Mouse (Mus musculus): ENCODE data around the gene Gm26661. TPM values are rescaled to one million over a fixed set of nuclear protein-coding genes. Genes with fewer than 3 reads are reported as not detected.

Gene Gm26661
- total RNA-seq, 2 experiments from 2014 or later = not detected

DNA sequence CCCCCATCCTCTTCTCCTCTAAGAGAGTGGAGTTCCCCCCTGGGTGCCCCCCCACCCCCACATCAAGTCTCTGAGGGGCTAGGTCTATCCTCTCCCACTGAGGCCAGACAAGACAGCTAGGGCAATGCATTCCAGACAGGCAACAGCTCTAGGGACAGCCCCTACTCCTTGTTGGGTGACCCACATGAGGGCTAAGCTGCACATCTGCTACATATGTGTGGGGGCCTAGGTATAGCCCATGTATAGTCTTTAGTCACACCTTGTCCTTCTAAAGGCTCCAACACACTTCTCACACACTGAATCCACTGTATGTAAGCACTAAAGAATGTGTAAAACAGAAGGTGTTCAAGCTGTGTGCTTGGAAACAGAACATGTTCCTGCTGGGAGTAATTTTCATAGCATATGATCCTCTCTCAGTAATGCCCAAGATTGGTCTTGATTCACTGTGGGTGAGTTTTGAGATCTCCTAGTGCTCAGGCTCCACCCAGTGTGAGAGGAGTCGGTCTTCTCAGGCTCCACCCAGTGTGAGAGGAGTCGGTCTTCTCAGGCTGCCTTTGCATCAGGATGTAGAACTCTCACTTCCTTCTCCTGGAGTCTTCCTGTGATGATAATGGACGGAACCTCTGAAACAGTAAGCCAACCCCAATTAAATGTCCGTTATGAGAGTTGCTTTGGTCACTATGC is 12.6 kb downstream of the Gm26661 start:
- intact Hi-C loops (cut with DNase I) = no loop called here
- TF ChIP-seq CTCF (IDR thresholded peaks at IDR 0.05) = no peak
- Histone ChIP-seq H3K4me3 (no peak overlapping the region), H3K27ac (no peak overlapping the region)
- no peak for DNase-seq (ENCODE audit: extremely low spot score in 1 of 2, low spot score in 2 of 2)

DNA sequence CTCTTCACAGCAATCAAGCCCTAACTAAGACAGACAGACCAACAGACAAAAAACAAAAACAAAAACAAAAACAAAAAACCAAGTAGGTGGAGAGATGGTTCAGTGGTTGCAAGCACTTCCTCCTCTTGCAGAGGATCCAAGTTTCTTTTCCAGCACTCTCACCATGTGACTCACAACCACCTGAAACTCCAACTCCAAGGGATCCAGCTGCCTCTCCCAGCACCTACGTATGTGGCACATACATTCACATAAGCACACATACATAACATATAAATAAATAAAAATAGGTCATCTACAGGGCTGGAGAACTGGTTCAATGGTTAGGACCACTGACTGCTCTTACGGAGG is 13.1 kb downstream of the Gm26661 start:
- H3K4me3 ChIP-seq = no peak overlapping the region
- intact Hi-C loops (cut with DNase I) = no loop called here
- no peak for DNase-seq (ENCODE audit: extremely low spot score in 1 of 2, low spot score in 2 of 2)
- TF ChIP-seq CTCF (IDR thresholded peaks at IDR 0.05) = no peak
- no peak overlapping the region for H3K27ac ChIP-seq

DNA sequence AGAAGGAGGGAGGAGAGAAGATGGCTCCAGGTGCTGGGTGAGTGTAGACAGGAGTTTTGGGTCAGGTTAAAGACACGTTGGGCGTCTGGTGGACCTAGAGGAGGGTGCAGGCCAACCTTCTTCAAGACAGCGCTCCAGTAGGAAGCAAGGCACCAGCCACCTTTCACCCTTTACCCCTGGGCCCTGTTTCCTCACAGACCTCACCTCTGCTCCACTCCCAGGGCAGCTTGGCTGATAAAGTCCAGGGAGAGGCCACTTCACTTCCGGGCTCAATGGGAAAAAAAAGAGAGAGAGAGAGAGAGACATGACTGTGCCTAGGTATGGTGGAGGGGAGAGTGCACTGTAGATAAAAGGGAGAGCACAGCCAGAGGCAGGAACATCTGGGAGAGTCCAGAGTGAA is 16.3 kb downstream of the Gm26661 start:
- DNase-seq (ENCODE audit: extremely low spot score in 1 of 2, low spot score in 2 of 2) = no peak
- Histone ChIP-seq H3K27ac (no peak overlapping the region), H3K4me3 (no peak overlapping the region)
- TF ChIP-seq CTCF (IDR thresholded peaks at IDR 0.05) = no peak
- intact Hi-C loops (cut with DNase I) = no loop called here

DNA sequence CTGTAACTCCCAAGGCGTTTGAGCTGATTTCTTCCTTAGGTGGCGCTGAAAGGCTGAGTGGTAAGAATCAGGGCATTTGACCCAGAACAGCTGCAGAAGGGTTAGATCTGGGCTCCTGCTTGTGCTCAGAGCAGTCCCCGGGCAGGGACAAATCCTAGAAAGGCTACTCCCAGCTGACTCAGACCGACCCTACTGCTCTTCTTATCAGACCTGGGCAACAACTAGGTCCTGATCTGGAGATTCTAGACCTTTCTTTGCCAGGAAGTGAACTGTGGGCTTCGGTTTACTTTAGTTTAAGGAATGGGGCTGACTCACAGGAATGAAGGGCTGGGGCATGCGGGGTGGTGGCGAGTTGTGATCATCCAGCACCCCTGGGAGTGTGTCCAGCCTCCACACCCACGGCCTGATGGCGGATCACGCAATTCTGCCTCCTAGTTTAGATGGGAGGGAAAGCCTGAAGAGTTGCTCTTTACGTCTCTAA is 17.2 kb downstream of the Gm26661 start:
- no peak overlapping the region for H3K4me3 ChIP-seq
- no peak for DNase-seq (ENCODE audit: extremely low spot score in 1 of 2, low spot score in 2 of 2)
- no peak overlapping the region for H3K27ac ChIP-seq
- TF ChIP-seq CTCF (IDR thresholded peaks at IDR 0.05) = no peak
- intact Hi-C loops (cut with DNase I) = no loop called here

DNA sequence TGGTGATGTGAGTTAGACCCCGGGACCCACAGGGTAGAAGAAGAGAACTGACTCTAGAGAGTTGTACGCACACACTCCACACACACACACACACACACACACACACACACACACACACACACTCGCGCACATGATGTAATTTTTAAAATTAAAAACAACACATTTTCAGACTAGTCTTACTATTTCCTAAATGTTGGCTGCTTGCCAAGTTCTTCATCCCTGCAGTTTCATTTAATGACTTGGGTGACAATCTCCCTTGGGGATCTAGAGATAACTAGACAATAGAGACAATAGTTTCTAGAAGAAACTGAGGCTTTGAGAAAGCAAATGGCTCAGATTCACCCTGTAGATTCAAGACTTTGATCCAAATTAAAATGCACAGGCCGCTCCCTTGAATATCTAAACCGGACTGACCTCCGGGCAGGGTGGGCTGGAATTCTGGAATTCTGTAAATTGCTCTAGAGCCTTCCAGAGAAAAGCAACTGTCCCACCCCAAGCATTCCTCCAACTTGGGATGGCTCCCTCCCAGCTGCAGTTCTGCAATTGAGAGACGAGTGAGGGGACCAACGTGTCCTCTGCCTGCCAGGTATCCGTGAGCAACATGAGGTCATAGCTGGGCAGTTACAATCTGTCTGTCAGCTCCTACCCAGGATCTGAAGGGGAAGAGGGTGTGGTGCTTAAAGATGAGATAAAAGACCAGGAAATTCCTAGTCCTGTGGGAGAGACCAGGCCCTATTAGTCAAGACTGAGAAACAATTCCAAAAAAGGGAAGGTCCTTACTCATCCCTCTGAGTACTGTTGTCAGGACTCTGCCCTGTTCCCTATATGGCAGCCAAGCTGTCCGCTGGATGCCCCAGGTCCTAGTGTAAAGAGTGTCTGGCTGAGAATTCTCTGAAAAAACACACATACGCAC is 17.9 kb downstream of the Gm26661 start:
- no peak for TF ChIP-seq CTCF (IDR thresholded peaks at IDR 0.05)
- no peak overlapping the region for H3K27ac ChIP-seq
- no peak for DNase-seq (ENCODE audit: extremely low spot score in 1 of 2, low spot score in 2 of 2)
- intact Hi-C loops (cut with DNase I) = no loop called here
- no peak overlapping the region for H3K4me3 ChIP-seq

DNA sequence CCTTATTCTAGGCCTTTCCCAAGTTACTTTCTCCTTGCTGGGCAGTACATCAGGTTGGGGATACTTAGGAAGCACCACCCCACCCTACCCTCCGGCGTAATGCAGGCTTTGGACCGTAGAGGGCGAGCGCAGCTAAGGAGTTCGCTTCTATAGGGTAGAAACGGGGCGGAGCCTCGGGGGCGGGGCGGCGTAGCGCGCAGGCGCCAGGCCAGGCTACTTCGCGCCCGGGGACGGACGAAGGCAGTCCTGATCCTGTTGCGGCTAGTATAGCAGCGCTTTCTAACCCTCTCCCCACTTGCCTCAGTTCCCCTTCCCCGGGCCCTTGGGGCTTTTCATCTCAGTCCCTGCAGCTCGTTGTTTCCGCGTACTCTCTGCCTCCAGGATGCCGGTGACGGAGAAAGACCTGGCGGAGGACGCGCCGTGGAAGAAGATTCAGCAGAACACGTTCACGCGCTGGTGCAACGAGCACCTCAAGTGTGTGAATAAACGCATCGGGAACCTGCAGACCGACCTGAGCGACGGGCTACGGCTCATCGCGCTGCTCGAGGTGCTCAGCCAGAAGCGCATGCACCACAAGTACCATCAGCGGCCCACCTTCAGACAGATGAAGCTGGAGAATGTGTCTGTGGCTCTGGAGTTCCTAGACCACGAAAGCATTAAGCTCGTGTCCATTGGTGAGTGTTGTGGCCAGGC is 26.5 kb downstream of the Gm26661 start, which contains the start of gene Flnb:
Gene Flnb (plus strand): TSS at position 188 of the 693 bp plus-strand sequence.
- intact Hi-C loops (cut with DNase I) = loop anchor here (1.0 to 5.0 kb wide), 4 partner anchors 34 to 179 kb away; no protein-coding TSS in a partner anchor
- peak within 1 kb of the TSS; percentile 87 for H3K4me3 ChIP-seq
- peak; percentile 98 for TF ChIP-seq CTCF (IDR thresholded peaks at IDR 0.05)
- H3K27ac ChIP-seq = peak within 1 kb of the TSS; percentile 87
- peak; percentile 94 to 99 for DNase-seq (ENCODE audit: extremely low spot score in 1 of 2, low spot score in 2 of 2)

DNA sequence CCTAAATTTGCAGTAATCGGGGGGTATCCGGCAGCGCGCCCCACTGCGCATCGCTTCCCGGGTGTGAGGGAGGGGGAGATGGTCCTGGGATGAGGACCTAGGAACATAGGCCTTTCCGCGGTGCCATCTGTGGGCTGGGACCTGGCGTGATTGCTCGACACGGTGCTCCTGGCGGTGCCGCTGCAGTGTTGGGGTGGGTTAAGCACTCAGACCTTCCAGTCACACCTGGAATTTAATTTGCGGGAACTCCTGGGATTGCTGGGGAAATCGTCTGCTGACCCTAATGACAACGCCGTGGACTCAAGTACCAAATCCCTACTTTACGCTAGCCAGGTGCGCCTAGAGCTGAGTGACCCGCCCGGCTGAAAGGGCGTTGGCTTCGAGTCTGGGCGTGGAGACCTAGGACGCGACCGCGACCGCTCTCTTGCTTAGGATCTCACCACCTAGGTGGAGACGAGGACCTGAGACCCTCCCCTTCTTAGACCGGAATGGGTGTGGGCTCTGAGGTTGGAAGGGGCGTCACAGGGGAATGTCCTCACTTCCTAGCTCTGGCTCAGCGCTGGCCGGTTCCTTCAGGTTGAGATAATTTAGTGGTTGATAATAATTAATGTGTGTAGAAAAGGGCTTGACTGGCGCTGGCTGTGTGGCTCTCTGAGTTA is 27.2 kb downstream of the Gm26661 start:
- peak overlapping the region; percentile 87 for H3K4me3 ChIP-seq
- TF ChIP-seq CTCF (IDR thresholded peaks at IDR 0.05) = no peak
- no peak for DNase-seq (ENCODE audit: extremely low spot score in 1 of 2, low spot score in 2 of 2)
- peak overlapping the region; percentile 87 for H3K27ac ChIP-seq
- intact Hi-C loops (cut with DNase I) = loop anchor here (2.0 to 5.0 kb wide), 2 partner anchors 34 to 70 kb away; no protein-coding TSS in a partner anchor

DNA sequence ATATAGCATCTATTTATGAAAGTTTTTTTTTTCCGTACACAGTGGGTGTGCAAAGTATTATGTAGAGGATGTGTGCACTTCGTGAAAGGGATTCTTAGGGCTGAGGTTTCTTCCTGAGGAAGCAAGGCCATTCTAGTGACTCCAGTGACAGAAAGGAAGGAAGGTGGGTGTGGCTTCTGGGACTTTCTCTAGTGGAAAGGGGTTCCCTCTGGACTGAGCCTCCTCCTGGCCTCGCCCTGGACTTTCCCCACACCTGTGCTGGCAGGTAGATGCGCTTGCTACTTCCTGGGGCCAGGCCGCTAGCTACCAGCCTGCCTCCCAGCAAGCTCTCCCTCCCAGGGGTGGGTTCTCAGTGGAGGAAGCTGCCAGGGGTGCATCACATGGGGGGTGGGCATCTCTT is 28.1 kb downstream of the Gm26661 start:
- intact Hi-C loops (cut with DNase I) = loop anchor here (2.0 to 5.0 kb wide), 2 partner anchors 33 to 69 kb away; no protein-coding TSS in a partner anchor
- no peak overlapping the region for H3K27ac ChIP-seq

DNA sequence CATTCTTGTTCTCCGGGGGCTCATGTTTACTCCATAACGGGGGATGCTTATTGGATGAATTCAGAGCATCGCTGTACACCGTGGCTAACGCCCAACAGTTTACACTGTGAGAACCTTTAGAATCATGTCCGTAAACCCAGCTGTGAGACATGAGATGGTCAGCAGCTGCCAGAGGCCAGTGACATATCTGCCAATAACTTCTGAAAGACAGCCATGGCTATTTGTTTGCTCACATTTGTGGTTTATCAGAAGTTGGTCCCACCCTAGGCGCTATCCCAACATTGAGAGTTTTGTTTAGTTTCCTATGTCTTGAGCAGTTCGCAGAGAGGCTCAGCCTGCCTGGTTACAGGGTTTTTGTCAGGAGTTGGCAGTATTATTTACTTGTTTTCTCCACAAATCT is 30.0 kb downstream of the Gm26661 start:
- no peak for DNase-seq (ENCODE audit: extremely low spot score in 1 of 2, low spot score in 2 of 2)
- intact Hi-C loops (cut with DNase I) = no loop called here
- Histone ChIP-seq H3K27ac (no peak overlapping the region), H3K4me3 (no peak overlapping the region)
- TF ChIP-seq CTCF (IDR thresholded peaks at IDR 0.05) = no peak

More for the DNA sequence above, 28.1 kb downstream of the Gm26661 start:
- DNase-seq (ENCODE audit: extremely low spot score in 1 of 2, low spot score in 2 of 2) = no peak
- no peak for TF ChIP-seq CTCF (IDR thresholded peaks at IDR 0.05)
- H3K4me3 ChIP-seq = peak overlapping the region; percentile 87

DNA sequence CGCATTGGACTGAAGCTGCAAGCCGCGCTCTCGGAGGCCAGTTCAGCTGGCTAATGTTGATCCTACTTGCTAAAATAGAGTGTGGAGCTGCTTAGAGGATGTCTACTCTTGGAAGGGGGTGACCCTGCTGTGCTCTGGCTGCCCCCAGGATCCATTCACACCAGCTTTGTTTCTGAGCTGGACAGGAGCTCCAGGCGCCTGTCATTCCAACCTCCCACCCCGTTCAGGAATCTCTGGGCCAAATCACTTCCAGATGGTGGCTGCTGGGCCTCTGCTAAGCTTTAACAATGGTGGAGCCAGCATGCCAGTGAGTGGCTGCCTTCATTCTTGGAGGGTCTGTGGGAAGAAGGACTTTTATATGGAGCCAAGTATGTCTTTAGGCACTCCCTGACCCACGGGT is 31.3 kb downstream of the Gm26661 start:
- DNase-seq (ENCODE audit: extremely low spot score in 1 of 2, low spot score in 2 of 2) = no peak
- Histone ChIP-seq H3K27ac (no peak overlapping the region), H3K4me3 (no peak overlapping the region)
- no peak for TF ChIP-seq CTCF (IDR thresholded peaks at IDR 0.05)
- intact Hi-C loops (cut with DNase I) = no loop called here

DNA sequence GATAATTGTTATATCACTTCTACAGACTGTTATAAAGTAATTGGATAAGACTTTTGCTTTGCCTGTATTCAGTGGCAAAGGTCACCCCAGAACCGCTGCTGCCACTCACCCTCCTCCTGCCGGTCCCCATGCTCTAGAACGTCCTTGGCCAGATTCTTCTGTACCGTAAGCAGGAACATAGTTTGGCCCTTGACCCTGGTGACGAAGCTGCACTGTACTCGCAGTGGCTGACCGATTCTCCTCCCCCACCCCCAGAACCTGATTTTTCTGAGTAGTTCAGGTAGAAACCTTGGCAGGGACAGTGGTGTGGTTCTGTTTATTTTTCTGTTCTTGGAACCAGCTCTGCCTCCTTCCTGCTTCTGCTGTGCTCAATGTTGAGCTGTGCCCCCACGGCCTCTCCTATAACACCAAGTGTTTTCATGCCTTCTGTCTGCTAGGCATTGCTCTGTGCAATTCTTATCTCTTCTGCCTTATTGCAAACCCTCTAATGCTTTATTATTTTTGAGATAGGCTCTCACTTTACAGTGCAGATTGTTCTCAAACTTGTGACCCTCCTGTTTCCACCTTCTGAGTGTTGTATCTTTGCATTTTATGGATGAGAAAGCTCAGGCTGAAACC is 33.4 kb downstream of the Gm26661 start:
- intact Hi-C loops (cut with DNase I) = no loop called here
- no peak for DNase-seq (ENCODE audit: extremely low spot score in 1 of 2, low spot score in 2 of 2)
- H3K4me3 ChIP-seq = no peak overlapping the region
- H3K27ac ChIP-seq = no peak overlapping the region
- TF ChIP-seq CTCF (IDR thresholded peaks at IDR 0.05) = no peak

Measured in left cerebral cortex, adult 2 months (tissue).